Mouse (Mus musculus) G1E (cell line): Measurements from ENCODE around the gene Carnmt1. TPM values are rescaled to one million over a fixed set of nuclear protein-coding genes. Genes with fewer than 3 reads are reported as not detected.

Experiments
- ATAC-seq: 2 replicates; pipeline ENCODE4 v1.8.0; 2016; ENCODE audit warnings: mild to moderate bottlenecking; ENCODE audit not compliant: insufficient number of reproducible peaks, poor library complexity, low FRiP score, severe bottlenecking; ENCODE audit errors: extremely low read depth
- DNase-seq: peaks from one replicate; pipeline ENCODE4 v3.0.0; 2012; ENCODE audit warnings: low spot score
- H3K27me3 ChIP-seq: 2 replicates; pipeline ENCODE4 v1.6.1; 2012; ENCODE audit warnings: mild to moderate bottlenecking, low read length, inconsistent platforms; ENCODE audit not compliant: insufficient read depth
- H3K36me3 ChIP-seq: replicated peaks from 2 replicates; pipeline ENCODE3; 2012; ENCODE audit warnings: mild to moderate bottlenecking, inconsistent platforms
- H3K4me1 ChIP-seq: 2 replicates; pipeline ENCODE4 v1.6.1; 2012; ENCODE audit warnings: low read depth, low read length, inconsistent platforms, mixed read lengths; ENCODE audit not compliant: insufficient read depth
- H3K4me3 ChIP-seq: 2 replicates; pipeline ENCODE4 v1.5.1; 2012; ENCODE audit warnings: low read depth, mild to moderate bottlenecking, inconsistent platforms, low read length, moderate library complexity, mixed read lengths
- H3K9me3 ChIP-seq: replicated peaks from 2 replicates; pipeline ENCODE4 v1.6.1; 2012; ENCODE audit warnings: inconsistent platforms
- CTCF ChIP-seq: IDR thresholded peaks from 2 replicates; pipeline ENCODE4 v1.5.1; 2012; ENCODE audit warnings: low read depth, low read length, inconsistent platforms, mixed read lengths
- GATA1 ChIP-seq: IDR thresholded peaks from 2 replicates; pipeline ENCODE4 v1.6.1; 2012; ENCODE audit warnings: borderline replicate concordance, low read length, inconsistent platforms, mixed read lengths
- GATA2 ChIP-seq: IDR thresholded peaks from 2 replicates; pipeline ENCODE4 v1.6.1; 2012; ENCODE audit warnings: low read depth, low read length, inconsistent platforms, borderline replicate concordance
- POLR2AphosphoS5 ChIP-seq: IDR thresholded peaks from 2 replicates; pipeline ENCODE4 v1.6.1; 2012; ENCODE audit warnings: low read depth, low read length, inconsistent platforms; ENCODE audit not compliant: insufficient replicate concordance
- TAL1 ChIP-seq: conservative IDR thresholded peaks from 2 replicates; pipeline ENCODE4 v1.6.1; 2012; ENCODE audit warnings: low read depth, low read length, inconsistent platforms, mixed read lengths
- polyA plus RNA-seq: library from polyadenylated mRNA; stranded (reverse); fragments of >175 nt; gene quantifications from 2 replicates; pipeline ENCODE4 v1.2.3, GENCODE M21; 2012
- total RNA-seq, 2 experiments: library from RNA; stranded (forward) in 1 of 2; stranded (reverse) in 1 of 2; fragments of 200-1000 nt in 1 of 2; fragments of >200 nt in 1 of 2; fragmentation: Nextera tagmentation in 1 of 2; gene quantifications; 2 replicates each; pipeline ENCODE4 v1.2.3; 2014 to 2017

The Carnmt1 gene
- total and polyA plus RNA-seq, 3 experiments = 18.2 to 94.5 (median 51.8) TPM

GRCm38 (mm10) chr19:18644084-18644483 is 26.5 kb upstream of the Carnmt1 start:
- TF ChIP-seq CTCF (no peak), GATA2 (no peak), TAL1 (0 out of 2 replicates have a peak, but pooled peaks have one; percentile 11)
- no peaks in the 10 kb centered on the region for H3K27me3 ChIP-seq
- peak; percentile 52 for DNase-seq
- H3K4me1 ChIP-seq = peaks cover 61% of the 10 kb centered on the region
- ATAC-seq = peak; percentile 75
- peaks cover 48% of the 10 kb centered on the region for H3K36me3 ChIP-seq
- H3K9me3 ChIP-seq = no peaks in the 10 kb centered on the region
- no peak overlapping the region; the same call in 1 of the 2 replicates for H3K4me3 ChIP-seq

- ATAC-seq = no peak
- Histone ChIP-seq H3K27me3 (no peaks in the 10 kb centered on the region), H3K9me3 (no peaks in the 10 kb centered on the region), H3K4me3 (no peak overlapping the region), H3K36me3 (peaks cover 38% of the 10 kb centered on the region), H3K4me1 (peaks cover 79% of the 10 kb centered on the region)
- no peak for DNase-seq
- TF ChIP-seq GATA1 = no peak
- no peak for TF ChIP-seq CTCF
- TF ChIP-seq POLR2AphosphoS5 = no peak
- no peak for TF ChIP-seq TAL1
- TF ChIP-seq GATA2 = no peak
These were observed 24.2 kb upstream of the Carnmt1 start for GRCm38 (mm10) chr19:18646397-18646796.

GRCm38 (mm10) chr19:18646853-18647420 is 23.6 kb upstream of the Carnmt1 start:
- DNase-seq (no peak), ATAC-seq (peak; percentile 57)
- TF ChIP-seq TAL1 (peak; percentile 36), CTCF (no peak)
- H3K4me3 ChIP-seq = no peak overlapping the region; the same call in 1 of the 2 replicates
- no peaks in the 10 kb centered on the region for H3K9me3 ChIP-seq
- H3K36me3 ChIP-seq = peaks cover 35% of the 10 kb centered on the region
- H3K4me1 ChIP-seq = peaks cover 82% of the 10 kb centered on the region
- no peaks in the 10 kb centered on the region for H3K27me3 ChIP-seq

- H3K4me1 ChIP-seq = peaks cover 84% of the 10 kb centered on the region
- DNase-seq (no peak), ATAC-seq (no peak)
These were observed 22.6 kb upstream of the Carnmt1 start for GRCm38 (mm10) chr19:18647775-18648557.

GRCm38 (mm10) chr19:18648558-18648945 is 22.0 kb upstream of the Carnmt1 start:
- H3K9me3 ChIP-seq = no peaks in the 10 kb centered on the region
- H3K4me3 ChIP-seq = no peak overlapping the region
- ATAC-seq (no peak), DNase-seq (no peak)
- H3K27me3 ChIP-seq = no peaks in the 10 kb centered on the region
- H3K4me1 ChIP-seq = peaks cover 84% of the 10 kb centered on the region
- TF ChIP-seq POLR2AphosphoS5 (no peak), TAL1 (no peak), GATA2 (no peak), CTCF (no peak), GATA1 (no peak)
- peaks cover 20% of the 10 kb centered on the region for H3K36me3 ChIP-seq

More at GRCm38 (mm10) chr19:18647775-18648557, 22.6 kb upstream of the Carnmt1 start:
- Histone ChIP-seq H3K9me3 (no peaks in the 10 kb centered on the region), H3K36me3 (peaks cover 26% of the 10 kb centered on the region), H3K27me3 (no peaks in the 10 kb centered on the region), H3K4me3 (no peak overlapping the region)
- no peak for TF ChIP-seq CTCF
- no peak for TF ChIP-seq TAL1
- TF ChIP-seq GATA1 = no peak
- TF ChIP-seq POLR2AphosphoS5 = no peak
- no peak for TF ChIP-seq GATA2

DNA sequence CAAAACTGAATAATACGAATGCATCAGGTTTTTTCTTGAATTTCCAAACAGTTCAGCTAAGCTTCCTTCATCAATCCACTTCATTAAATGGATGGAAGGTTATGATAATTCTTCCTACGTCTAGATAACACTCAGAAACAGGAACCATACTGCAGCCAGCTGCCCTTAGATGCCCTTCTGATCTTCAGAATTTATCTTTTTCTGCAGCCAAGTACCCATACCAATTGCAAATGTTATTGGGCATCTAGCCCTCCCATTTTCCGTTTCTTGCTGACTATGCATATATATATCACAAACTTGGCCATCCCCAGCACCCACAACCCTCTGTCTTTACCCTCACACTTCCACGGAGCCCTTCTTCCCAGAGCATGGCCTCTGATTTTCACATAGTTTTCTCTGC is 20.6 kb upstream of the Carnmt1 start:
- Histone ChIP-seq H3K4me1 (peaks cover 86% of the 10 kb centered on the region), H3K36me3 (peaks cover 14% of the 10 kb centered on the region), H3K27me3 (no peaks in the 10 kb centered on the region), H3K4me3 (peak overlapping the region; percentile 42; the same call in 1 of the 2 replicates), H3K9me3 (no peaks in the 10 kb centered on the region)
- no peak for TF ChIP-seq CTCF
- TF ChIP-seq TAL1 = peak; percentile 66
- no peak for TF ChIP-seq POLR2AphosphoS5
- DNase-seq (no peak), ATAC-seq (peak; percentile 62)
